14 mouse cellular contexts compared by ENCODE assay signal in genomic region chr13:36610426-36610825, GRCm38 (mm10).
"Had no signal": no experiment of that assay in that cellular context is flagged by ENCODE, and none has a peak within 500 bp of the region (broad histone marks: within the 10 kb centered on the region; RNA-seq: fewer than 3 reads in every experiment).

No protein-coding gene starts in this region.

- H3K4me1 ChIP-seq: limb, embryonic 10.5 days; liver, embryonic 15.5 days had no signal

- H3K36me3 ChIP-seq: limb, embryonic 10.5 days; liver, embryonic 15.5 days; midbrain, embryonic 13.5 days; neural tube, embryonic 15.5 days had no signal

- H3K9ac ChIP-seq: liver, embryonic 15.5 days; midbrain, embryonic 13.5 days; neural tube, embryonic 15.5 days had no signal

- H3K9me3 ChIP-seq: limb, embryonic 10.5 days; liver, embryonic 15.5 days; midbrain, embryonic 13.5 days; neural tube, embryonic 15.5 days had no signal

- H3K27ac ChIP-seq: kidney, postnatal 0 days; left cerebral cortex, adult 2 months; limb, embryonic 10.5 days; liver, embryonic 15.5 days; midbrain, embryonic 13.5 days; neural tube, embryonic 15.5 days had no signal

- ATAC-seq: inflammation-experienced regulatory T-cells, adult 6 months; lung, postnatal 0 days; midbrain, embryonic 13.5 days had no signal

- H3K27me3 ChIP-seq: liver, embryonic 15.5 days; midbrain, embryonic 13.5 days; neural tube, embryonic 15.5 days had no signal

- H3K4me2 ChIP-seq: liver, embryonic 11.5 days; liver, embryonic 15.5 days; midbrain, embryonic 13.5 days; neural tube, embryonic 15.5 days had no signal

- DNase-seq: lung, adult 2 months; lung, postnatal 36 days; right cerebral cortex, adult 18-20 months; right cerebral cortex, postnatal 25 days; thymus, postnatal 36 days had no signal

- H3K4me3 ChIP-seq: left cerebral cortex, adult 2 months; limb, embryonic 10.5 days; liver, embryonic 15.5 days; midbrain, embryonic 13.5 days; neural tube, embryonic 15.5 days had no signal
